Mouse (Mus musculus): Measurements from ENCODE around the gene Tex264.

- TF ChIP-seq CTCF (IDR thresholded peaks at IDR 0.05; ENCODE audit: control insufficient read depth, insufficient read depth, insufficient read length) (no peak), CEBPB (IDR thresholded peaks at IDR 0.05; ENCODE audit: low read depth) (no peak)
Observed at GRCm38 (mm10) chr9:106659935-106660334, 25.8 kb downstream of the Tex264 start.

All from C2C12 (cell line).